Mouse (Mus musculus): ENCODE results near the gene Rps6kb2. TPM values are rescaled to one million over a fixed set of nuclear protein-coding genes. Genes with fewer than 3 reads are reported as not detected.
A peak's percentile ranks its signal among the peaks of the same experiment; 100 is the strongest.

The Rps6kb2 gene
- polyA plus RNA-seq, 1 experiment from 2014 or later = 52.6 TPM

DNA sequence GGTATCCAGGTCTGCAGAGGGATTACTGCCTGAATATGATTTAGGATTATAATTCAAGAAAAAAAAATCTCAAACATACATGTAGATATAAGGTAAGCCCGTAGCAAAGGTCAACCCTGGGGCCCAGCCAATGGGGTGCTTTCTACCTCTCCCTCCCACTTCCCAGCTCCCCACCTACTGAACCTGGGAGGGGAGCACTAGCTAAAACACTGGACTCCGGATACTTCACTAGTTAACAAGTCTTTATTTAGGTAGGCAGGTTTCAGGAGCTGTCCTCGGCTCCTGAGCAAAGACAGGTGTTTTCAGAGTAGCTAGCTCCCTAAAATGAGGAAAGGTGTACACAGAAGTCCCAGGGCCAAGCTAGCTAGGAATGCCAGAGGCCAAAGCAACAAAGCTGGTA is 946 bp upstream of the Rps6kb2 start:
- H3K36me3 ChIP-seq (ENCODE audit: control insufficient read depth, insufficient read depth, low read length) = 0 out of 2 replicates have a peak, but pooled peaks cover 3% of the 10 kb centered on the region
- no peak overlapping the region for H3K9ac ChIP-seq (ENCODE audit: low read length)
- DNase-seq (ENCODE audit: low spot score) = no peak
- H3K27me3 ChIP-seq (ENCODE audit: control insufficient read depth, insufficient read depth, low read length) = no peaks in the 10 kb centered on the region
- 79% methylated on average over 3 of the region's 3 CpGs for WGBS
- H3K4me2 ChIP-seq (ENCODE audit: low read depth) = no peak overlapping the region
- no peak for ATAC-seq (ENCODE audit: insufficient read depth, low FRiP score, low TSS enrichment)
- no peaks in the 10 kb centered on the region for H3K9me3 ChIP-seq (ENCODE audit: control insufficient read depth, low read length)
- no peak overlapping the region for H3K27ac ChIP-seq (ENCODE audit: low read depth, low read length)
- peaks cover 7% of the 10 kb centered on the region for H3K4me1 ChIP-seq (ENCODE audit: control insufficient read depth, insufficient read depth, low read length)
- H3K4me3 ChIP-seq (ENCODE audit: low read depth, low read length) = no peak overlapping the region

DNA sequence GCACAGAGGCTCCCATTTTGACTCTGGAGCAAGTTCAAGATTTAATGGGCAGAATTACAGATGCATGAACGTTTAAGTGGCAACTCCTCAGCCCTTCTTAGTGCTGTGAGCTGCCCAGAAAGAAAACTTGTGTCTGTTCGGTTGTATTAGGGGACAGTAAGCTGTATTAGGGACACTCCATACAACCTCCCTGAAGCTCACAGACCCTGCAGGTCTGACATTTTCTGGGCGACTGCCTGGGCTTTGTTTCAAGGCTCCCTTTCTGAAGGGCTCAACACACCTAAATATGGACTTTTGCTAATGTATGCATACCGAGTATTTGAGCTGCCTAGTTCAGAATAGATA is 361 bp upstream of the Rps6kb2 start:
- Histone ChIP-seq H3K27me3 (ENCODE audit: control insufficient read depth, insufficient read depth, low read length) (no peaks in the 10 kb centered on the region), H3K9ac (ENCODE audit: low read length) (peak overlapping the region; percentile 71), H3K36me3 (ENCODE audit: control insufficient read depth, insufficient read depth, low read length) (0 out of 2 replicates have a peak, but pooled peaks cover 5% of the 10 kb centered on the region), H3K27ac (ENCODE audit: low read depth, low read length) (peak overlapping the region; percentile 54; the same call in 1 of the 2 replicates), H3K4me1 (ENCODE audit: control insufficient read depth, insufficient read depth, low read length) (peaks cover 7% of the 10 kb centered on the region), H3K4me3 (ENCODE audit: low read depth, low read length) (peak overlapping the region; percentile 71), H3K4me2 (ENCODE audit: low read depth) (peak overlapping the region; percentile 79), H3K9me3 (ENCODE audit: control insufficient read depth, low read length) (no peaks in the 10 kb centered on the region)
- ATAC-seq (ENCODE audit: insufficient read depth, low FRiP score, low TSS enrichment) = no peak
- WGBS = 39% methylated on average over 4 of the region's 4 CpGs
- DNase-seq (ENCODE audit: low spot score) = no peak

DNA sequence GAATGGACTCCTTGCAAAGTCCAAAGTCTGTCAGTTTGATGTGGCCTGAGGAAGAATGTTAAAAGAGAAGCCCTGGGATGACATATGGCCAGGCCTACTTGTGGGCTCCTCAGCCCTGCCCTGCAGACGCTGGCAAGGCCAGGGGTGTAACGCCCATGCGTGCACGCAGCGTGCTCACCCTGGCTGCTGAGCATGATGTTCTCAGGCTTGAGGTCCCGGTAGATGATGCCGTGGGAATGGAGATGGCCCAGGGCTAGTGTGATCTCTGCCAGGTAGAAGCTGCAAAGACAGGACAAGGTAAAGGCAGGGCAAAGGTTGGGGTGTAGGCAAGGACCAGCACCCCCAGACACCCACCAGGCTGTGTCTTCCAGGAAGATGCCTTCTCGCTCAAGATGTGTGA is 4.1 kb downstream of the Rps6kb2 start:
- ATAC-seq (ENCODE audit: insufficient read depth, low FRiP score, low TSS enrichment) (no peak), DNase-seq (ENCODE audit: low spot score) (no peak)
- Histone ChIP-seq H3K9me3 (ENCODE audit: control insufficient read depth, low read length) (no peaks in the 10 kb centered on the region), H3K36me3 (ENCODE audit: control insufficient read depth, insufficient read depth, low read length) (peaks cover 16% of the 10 kb centered on the region), H3K4me1 (ENCODE audit: control insufficient read depth, insufficient read depth, low read length) (peaks cover 7% of the 10 kb centered on the region), H3K4me3 (ENCODE audit: low read depth, low read length) (no peak overlapping the region), H3K4me2 (ENCODE audit: low read depth) (no peak overlapping the region), H3K27ac (ENCODE audit: low read depth, low read length) (no peak overlapping the region), H3K27me3 (ENCODE audit: control insufficient read depth, insufficient read depth, low read length) (no peaks in the 10 kb centered on the region), H3K9ac (ENCODE audit: low read length) (no peak overlapping the region)
- WGBS = 92% methylated on average over 8 of the region's 8 CpGs

DNA sequence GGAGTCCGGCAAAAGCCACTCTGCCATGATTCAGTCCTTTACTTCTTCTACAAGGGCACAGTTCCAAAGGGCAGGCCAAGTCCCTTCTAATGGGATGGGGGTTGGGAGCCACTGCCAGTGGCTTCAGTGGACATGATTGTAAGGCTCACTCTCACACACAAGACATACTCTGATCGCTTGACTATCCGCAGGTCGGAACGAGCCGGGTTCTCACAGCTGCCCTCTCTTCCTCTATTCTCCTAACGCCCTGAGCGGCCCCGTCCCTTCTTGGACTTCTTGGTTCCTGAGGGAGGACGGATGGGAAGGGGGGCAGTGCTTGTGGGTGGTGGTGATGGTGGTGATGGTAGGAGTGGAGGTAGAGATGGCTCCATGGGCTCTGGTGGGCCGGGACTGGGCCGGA is 6.4 kb downstream of the Rps6kb2 start:
- 94% methylated on average over 12 of the region's 12 CpGs for WGBS
- Histone ChIP-seq H3K9ac (ENCODE audit: low read length) (no peak overlapping the region; the same call in 1 of the 2 replicates), H3K4me1 (ENCODE audit: control insufficient read depth, insufficient read depth, low read length) (no peaks in the 10 kb centered on the region), H3K4me3 (ENCODE audit: low read depth, low read length) (no peak overlapping the region), H3K36me3 (ENCODE audit: control insufficient read depth, insufficient read depth, low read length) (peaks cover 16% of the 10 kb centered on the region), H3K9me3 (ENCODE audit: control insufficient read depth, low read length) (no peaks in the 10 kb centered on the region), H3K27me3 (ENCODE audit: control insufficient read depth, insufficient read depth, low read length) (no peaks in the 10 kb centered on the region), H3K4me2 (ENCODE audit: low read depth) (no peak overlapping the region), H3K27ac (ENCODE audit: low read depth, low read length) (no peak overlapping the region)
- no peak for ATAC-seq (ENCODE audit: insufficient read depth, low FRiP score, low TSS enrichment)
- DNase-seq (ENCODE audit: low spot score) = no peak

DNA sequence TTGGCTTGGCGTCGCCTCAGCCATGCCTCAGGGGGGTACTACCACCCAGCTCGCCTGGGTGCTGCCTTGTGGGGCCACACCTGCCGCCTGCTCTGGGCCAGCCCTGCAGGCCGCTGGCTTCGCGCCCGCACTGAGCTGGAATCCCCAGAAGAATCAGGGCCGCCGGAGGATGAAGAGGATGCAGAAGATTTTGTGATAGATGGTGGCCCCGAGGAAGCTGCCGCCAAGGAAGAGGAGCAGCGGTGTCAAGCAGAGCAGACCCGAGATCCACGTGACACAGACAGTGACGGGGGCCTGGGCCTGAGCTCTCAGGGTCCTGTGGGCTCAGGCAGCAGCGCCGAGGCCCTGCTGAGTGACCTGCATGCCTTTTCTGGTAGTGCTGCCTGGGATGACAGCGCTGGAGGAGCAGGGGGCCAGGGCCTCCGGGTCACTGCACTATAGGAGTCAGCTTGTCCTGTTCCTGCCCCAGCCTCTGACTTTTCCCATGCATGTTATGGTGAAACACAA is 7.0 kb downstream of the Rps6kb2 start:
- Histone ChIP-seq H3K27me3 (ENCODE audit: control insufficient read depth, insufficient read depth, low read length) (no peaks in the 10 kb centered on the region), H3K4me1 (ENCODE audit: control insufficient read depth, insufficient read depth, low read length) (no peaks in the 10 kb centered on the region), H3K4me3 (ENCODE audit: low read depth, low read length) (no peak overlapping the region), H3K9ac (ENCODE audit: low read length) (0 out of 2 replicates have a peak overlapping the region, but pooled peaks have one; percentile 14), H3K4me2 (ENCODE audit: low read depth) (no peak overlapping the region), H3K27ac (ENCODE audit: low read depth, low read length) (no peak overlapping the region), H3K9me3 (ENCODE audit: control insufficient read depth, low read length) (no peaks in the 10 kb centered on the region), H3K36me3 (ENCODE audit: control insufficient read depth, insufficient read depth, low read length) (peaks cover 18% of the 10 kb centered on the region)
- no peak for ATAC-seq (ENCODE audit: insufficient read depth, low FRiP score, low TSS enrichment)
- DNase-seq (ENCODE audit: low spot score) = no peak
- WGBS = 79% methylated on average over 20 of the region's 20 CpGs

- Histone ChIP-seq H3K9me3 (ENCODE audit: control insufficient read depth, low read length) (no peaks in the 10 kb centered on the region), H3K9ac (ENCODE audit: low read length) (0 out of 2 replicates have a peak overlapping the region, but pooled peaks have one; percentile 14), H3K4me3 (ENCODE audit: low read depth, low read length) (no peak overlapping the region), H3K27me3 (ENCODE audit: control insufficient read depth, insufficient read depth, low read length) (no peaks in the 10 kb centered on the region), H3K36me3 (ENCODE audit: control insufficient read depth, insufficient read depth, low read length) (peaks cover 19% of the 10 kb centered on the region), H3K4me1 (ENCODE audit: control insufficient read depth, insufficient read depth, low read length) (no peaks in the 10 kb centered on the region), H3K4me2 (ENCODE audit: low read depth) (no peak overlapping the region), H3K27ac (ENCODE audit: low read depth, low read length) (no peak overlapping the region)
- no peak for ATAC-seq (ENCODE audit: insufficient read depth, low FRiP score, low TSS enrichment)
- DNase-seq (ENCODE audit: low spot score) = no peak
- WGBS = 75% methylated on average over 6 of the region's 6 CpGs
Observed at GRCm38 (mm10) chr19:4155223-4156072, 7.7 kb downstream of the Rps6kb2 start.

DNA sequence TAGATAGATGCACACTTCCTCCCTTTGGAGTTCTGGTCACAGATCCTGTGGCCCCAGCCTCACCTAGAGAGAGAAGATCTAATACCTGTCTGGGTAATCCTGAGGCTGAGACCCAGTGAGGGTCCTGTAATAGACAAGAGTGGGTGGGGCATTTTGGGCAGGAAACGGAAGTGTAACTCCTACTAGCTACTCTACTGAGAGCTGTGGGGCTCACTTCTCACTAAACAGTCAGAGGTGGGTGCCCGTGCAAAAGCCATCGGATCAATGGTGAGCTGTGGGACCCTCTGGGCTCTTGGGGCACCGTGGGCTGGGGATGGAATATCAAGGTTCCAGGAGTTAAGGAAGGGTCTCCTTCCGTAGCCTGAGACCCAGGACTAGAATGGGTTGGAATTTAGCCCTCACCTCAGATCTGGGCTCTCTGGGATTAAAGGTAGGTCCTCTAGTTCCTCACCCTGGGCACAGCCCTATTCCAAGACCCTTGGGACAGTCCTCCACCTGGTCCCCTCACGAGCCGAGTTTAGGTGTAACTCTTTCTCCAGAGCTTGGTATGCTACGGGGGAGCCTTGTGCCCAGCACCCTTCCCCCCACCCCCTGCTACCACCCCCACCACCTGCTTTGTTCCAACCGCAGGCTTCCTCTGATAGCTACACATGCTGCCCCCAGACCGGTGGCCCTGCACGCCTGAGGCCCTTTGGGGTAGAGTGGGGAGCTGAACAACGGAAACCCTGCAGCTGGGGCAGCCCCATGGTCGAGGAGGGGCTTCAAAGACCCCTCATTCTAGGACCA is 8.5 kb downstream of the Rps6kb2 start:
- 85% methylated on average over 13 of the region's 13 CpGs for WGBS
- H3K9ac ChIP-seq (ENCODE audit: low read length) = no peak overlapping the region
- H3K36me3 ChIP-seq (ENCODE audit: control insufficient read depth, insufficient read depth, low read length) = peaks cover 19% of the 10 kb centered on the region
- H3K27me3 ChIP-seq (ENCODE audit: control insufficient read depth, insufficient read depth, low read length) = no peaks in the 10 kb centered on the region
- H3K4me3 ChIP-seq (ENCODE audit: low read depth, low read length) = no peak overlapping the region
- no peak overlapping the region for H3K27ac ChIP-seq (ENCODE audit: low read depth, low read length)
- H3K4me2 ChIP-seq (ENCODE audit: low read depth) = no peak overlapping the region
- ATAC-seq (ENCODE audit: insufficient read depth, low FRiP score, low TSS enrichment) (no peak), DNase-seq (ENCODE audit: low spot score) (no peak)
- H3K4me1 ChIP-seq (ENCODE audit: control insufficient read depth, insufficient read depth, low read length) = peaks cover under 1% of the 10 kb centered on the region; the same call in 1 of the 2 replicates
- H3K9me3 ChIP-seq (ENCODE audit: control insufficient read depth, low read length) = no peaks in the 10 kb centered on the region

DNA sequence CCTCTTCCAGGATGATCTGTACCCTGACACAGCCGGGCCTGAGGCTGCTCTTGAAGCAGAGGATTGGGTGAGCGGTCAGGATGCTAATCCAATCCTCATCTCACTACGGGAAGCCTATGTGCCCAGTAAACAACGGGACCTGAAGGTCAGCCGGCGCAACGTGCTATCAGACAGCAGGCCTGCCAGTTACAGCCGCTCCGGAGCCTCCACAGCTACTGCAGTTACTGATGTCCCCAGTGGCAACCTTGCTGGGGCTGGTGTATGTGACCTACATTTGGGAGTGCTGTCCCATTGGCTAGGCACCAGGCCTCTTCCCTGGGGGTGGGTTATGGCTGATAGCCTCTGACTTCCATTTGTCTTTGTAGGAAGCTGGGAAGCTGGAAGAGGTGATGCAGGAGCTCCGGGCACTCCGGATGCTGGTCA is 9.9 kb downstream of the Rps6kb2 start, which contains the start of gene Ptprcap:
Gene Ptprcap (plus strand): TSS at position 373 of the 423 bp plus-strand sequence.
- no peaks in the 10 kb centered on the region for H3K9me3 ChIP-seq (ENCODE audit: control insufficient read depth, low read length)
- ATAC-seq (ENCODE audit: insufficient read depth, low FRiP score, low TSS enrichment) (no peak), DNase-seq (ENCODE audit: low spot score) (no peak)
- H3K27ac ChIP-seq (ENCODE audit: low read depth, low read length) = no peak within 1 kb of the TSS
- peaks cover 13% of the 10 kb centered on the region for H3K36me3 ChIP-seq (ENCODE audit: control insufficient read depth, insufficient read depth, low read length)
- H3K4me3 ChIP-seq (ENCODE audit: low read depth, low read length) = no peak within 1 kb of the TSS
- H3K4me2 ChIP-seq (ENCODE audit: low read depth) = no peak within 1 kb of the TSS
- peaks cover 8% of the 10 kb centered on the region for H3K4me1 ChIP-seq (ENCODE audit: control insufficient read depth, insufficient read depth, low read length)
- H3K9ac ChIP-seq (ENCODE audit: low read length) = no peak within 1 kb of the TSS
- no peaks in the 10 kb centered on the region for H3K27me3 ChIP-seq (ENCODE audit: control insufficient read depth, insufficient read depth, low read length)
- whole genome bisulfite sequencing = 85% methylated on average over 11 of the region's 11 CpGs

Data from neural tube, embryonic 11.5 days (tissue).